Mouse (Mus musculus): ENCODE data around the gene Aqp2. TPM values are rescaled to one million over a fixed set of nuclear protein-coding genes. Genes with fewer than 3 reads are reported as not detected.

The Aqp2 gene
- polyA plus RNA-seq (2015; fragmentation: Nextera tagmentation; extraction: Ambion mirVana), result 662 and 798 TPM in 2 replicates

GRCm38 (mm10) chr15:99578802-99579485 is at the start of gene Aqp2:
Gene Aqp2 (plus strand): TSS chr15:99579055.
- 76% methylated on average over 26 of the region's 26 CpGs for WGBS
- DNase-seq (ENCODE audit: low spot score), result no peak
- H3K4me2 ChIP-seq (ENCODE audit: low read length), result peak within 1 kb of the TSS; percentile 23; the same call in 1 of the 2 replicates
- H3K36me3 ChIP-seq (ENCODE audit: insufficient read depth, low read length), result no peaks in the 10 kb centered on the region
- H3K9ac ChIP-seq (ENCODE audit: low read depth, low read length), result peak within 1 kb of the TSS; percentile 42
- H3K27ac ChIP-seq, result peak within 1 kb of the TSS; percentile 52; the same call in 1 of the 2 replicates
- no peak for TF ChIP-seq CTCF (IDR thresholded peaks at IDR 0.05; ENCODE audit: low read depth)
- H3K27me3 ChIP-seq (ENCODE audit: insufficient read depth, low read length), result peaks cover 18% of the 10 kb centered on the region
- H3K9me3 ChIP-seq (replicated peaks; ENCODE audit: low read length), result no peaks in the 10 kb centered on the region
- no peaks in the 10 kb centered on the region for H3K4me1 ChIP-seq (replicated peaks; ENCODE audit: insufficient read depth, low read length)
- peak within 1 kb of the TSS; percentile 17 for H3K4me3 ChIP-seq (replicated peaks; ENCODE audit: low read depth, low read length)
- ATAC-seq (replicated peaks; ENCODE audit: low FRiP score, low read depth), result peak; percentile 58; the same call in 1 of the 2 replicates

DNA sequence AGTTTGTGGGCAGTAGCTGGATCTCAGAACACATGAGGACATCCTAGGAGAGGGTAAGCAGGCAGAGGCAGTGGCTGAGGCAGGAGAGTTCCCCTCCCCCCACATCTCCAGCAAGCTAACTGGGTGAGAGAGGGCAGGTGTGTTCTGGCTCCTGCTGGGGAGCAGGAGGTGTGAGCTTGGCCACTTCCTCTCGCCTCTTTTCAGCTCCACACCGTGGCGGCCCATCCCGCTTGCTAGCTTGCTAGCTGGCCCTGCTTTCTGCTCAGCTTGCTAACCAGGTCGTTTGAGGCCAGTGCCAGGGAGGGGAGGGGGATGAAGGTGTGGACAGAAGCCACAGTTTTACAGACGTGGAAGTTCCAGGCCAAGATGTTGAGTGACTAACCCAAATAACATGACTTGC is 47.7 kb upstream of the Aqp2 start:
- H3K4me2 ChIP-seq (ENCODE audit: low read length), result no peak overlapping the region
- TF ChIP-seq CTCF (IDR thresholded peaks at IDR 0.05; ENCODE audit: low read depth), result no peak
- H3K4me3 ChIP-seq (replicated peaks; ENCODE audit: low read depth, low read length), result no peak overlapping the region
- no peaks in the 10 kb centered on the region for H3K4me1 ChIP-seq (replicated peaks; ENCODE audit: insufficient read depth, low read length)
- DNase-seq (ENCODE audit: low spot score) (no peak), ATAC-seq (replicated peaks; ENCODE audit: low FRiP score, low read depth) (no peak)
- no peaks in the 10 kb centered on the region for H3K36me3 ChIP-seq (ENCODE audit: insufficient read depth, low read length)
- H3K27ac ChIP-seq, result no peak overlapping the region
- H3K9ac ChIP-seq (ENCODE audit: low read depth, low read length), result no peak overlapping the region
- H3K9me3 ChIP-seq (replicated peaks; ENCODE audit: low read length), result no peaks in the 10 kb centered on the region
- H3K27me3 ChIP-seq (ENCODE audit: insufficient read depth, low read length), result no peaks in the 10 kb centered on the region
- 39% methylated on average over 6 of the region's 6 CpGs for WGBS

GRCm38 (mm10) chr15:99532023-99532422 is 46.8 kb upstream of the Aqp2 start:
- Histone ChIP-seq H3K4me2 (ENCODE audit: low read length) (no peak overlapping the region), H3K9ac (ENCODE audit: low read depth, low read length) (no peak overlapping the region), H3K36me3 (ENCODE audit: insufficient read depth, low read length) (no peaks in the 10 kb centered on the region), H3K27me3 (ENCODE audit: insufficient read depth, low read length) (no peaks in the 10 kb centered on the region), H3K27ac (no peak overlapping the region), H3K9me3 (replicated peaks; ENCODE audit: low read length) (no peaks in the 10 kb centered on the region), H3K4me1 (replicated peaks; ENCODE audit: insufficient read depth, low read length) (no peaks in the 10 kb centered on the region), H3K4me3 (replicated peaks; ENCODE audit: low read depth, low read length) (no peak overlapping the region)
- peak; percentile 86 for DNase-seq (ENCODE audit: low spot score)
- TF ChIP-seq CTCF (IDR thresholded peaks at IDR 0.05; ENCODE audit: low read depth), result peak; percentile 52
- WGBS, result 45% methylated on average over 3 of the region's 3 CpGs
- peak; percentile 82 for ATAC-seq (replicated peaks; ENCODE audit: low FRiP score, low read depth)

GRCm38 (mm10) chr15:99536889-99537862 is 41.7 kb upstream of the Aqp2 start:
- no peak for TF ChIP-seq CTCF (IDR thresholded peaks at IDR 0.05; ENCODE audit: low read depth)
- H3K4me3 ChIP-seq (replicated peaks; ENCODE audit: low read depth, low read length), result no peak overlapping the region
- no peak overlapping the region for H3K4me2 ChIP-seq (ENCODE audit: low read length)
- no peak overlapping the region for H3K9ac ChIP-seq (ENCODE audit: low read depth, low read length)
- no peaks in the 10 kb centered on the region for H3K27me3 ChIP-seq (ENCODE audit: insufficient read depth, low read length)
- 39% methylated on average over 11 of the region's 11 CpGs for WGBS
- H3K27ac ChIP-seq, result no peak overlapping the region
- DNase-seq (ENCODE audit: low spot score), result no peak
- no peaks in the 10 kb centered on the region for H3K4me1 ChIP-seq (replicated peaks; ENCODE audit: insufficient read depth, low read length)
- ATAC-seq (replicated peaks; ENCODE audit: low FRiP score, low read depth), result no peak
- no peaks in the 10 kb centered on the region for H3K9me3 ChIP-seq (replicated peaks; ENCODE audit: low read length)
- H3K36me3 ChIP-seq (ENCODE audit: insufficient read depth, low read length), result no peaks in the 10 kb centered on the region

DNA sequence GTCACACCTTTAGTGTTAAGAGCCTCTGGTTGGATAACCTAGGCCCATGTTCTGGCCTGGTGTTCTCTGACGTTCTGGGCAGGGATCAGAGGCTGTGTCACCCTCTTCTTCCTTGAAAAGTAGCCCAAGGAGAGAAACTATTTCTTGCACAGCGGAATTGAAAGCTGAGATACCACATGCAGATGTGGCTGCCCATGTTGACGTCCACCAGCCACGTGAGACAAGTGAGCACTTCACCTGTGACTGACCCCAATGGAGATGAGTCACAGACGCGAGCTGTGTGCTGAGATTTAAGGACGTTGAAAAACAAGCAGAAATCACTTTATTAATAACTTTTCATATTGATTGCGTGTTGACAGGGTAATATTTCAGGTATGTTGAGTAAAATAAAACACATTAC is 39.0 kb upstream of the Aqp2 start:
- no peak overlapping the region for H3K27ac ChIP-seq
- H3K27me3 ChIP-seq (ENCODE audit: insufficient read depth, low read length), result no peaks in the 10 kb centered on the region
- no peak for ATAC-seq (replicated peaks; ENCODE audit: low FRiP score, low read depth)
- no peak overlapping the region for H3K4me3 ChIP-seq (replicated peaks; ENCODE audit: low read depth, low read length)
- no peaks in the 10 kb centered on the region for H3K9me3 ChIP-seq (replicated peaks; ENCODE audit: low read length)
- no peak for TF ChIP-seq CTCF (IDR thresholded peaks at IDR 0.05; ENCODE audit: low read depth)
- H3K36me3 ChIP-seq (ENCODE audit: insufficient read depth, low read length), result no peaks in the 10 kb centered on the region
- no peak overlapping the region for H3K4me2 ChIP-seq (ENCODE audit: low read length)
- WGBS, result 63% methylated on average over 8 of the region's 8 CpGs
- H3K9ac ChIP-seq (ENCODE audit: low read depth, low read length), result no peak overlapping the region
- DNase-seq (ENCODE audit: low spot score), result no peak
- no peaks in the 10 kb centered on the region for H3K4me1 ChIP-seq (replicated peaks; ENCODE audit: insufficient read depth, low read length)

DNA sequence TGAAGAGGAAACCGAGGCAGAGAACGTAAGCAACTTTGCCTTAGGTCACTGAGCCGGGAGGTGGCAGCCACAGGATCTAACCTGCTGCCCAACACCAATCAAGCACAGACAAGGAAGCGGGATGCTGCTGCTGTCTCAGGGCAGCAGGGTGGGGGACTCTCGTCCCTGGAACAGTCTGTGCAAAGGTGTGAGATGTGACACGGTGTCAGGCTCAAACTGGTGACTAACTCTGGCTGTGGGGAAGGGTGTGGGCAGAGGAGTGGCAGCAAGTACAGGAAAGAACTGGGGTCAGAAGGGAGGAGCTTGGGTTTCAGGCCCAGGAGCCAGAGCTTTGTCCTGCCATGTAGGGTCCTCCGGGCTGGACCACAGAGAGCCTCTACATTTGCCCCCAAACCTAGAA is 34.8 kb upstream of the Aqp2 start:
- 40% methylated on average over 7 of the region's 7 CpGs for WGBS
- Histone ChIP-seq H3K9me3 (replicated peaks; ENCODE audit: low read length) (no peaks in the 10 kb centered on the region), H3K4me2 (ENCODE audit: low read length) (no peak overlapping the region), H3K27me3 (ENCODE audit: insufficient read depth, low read length) (no peaks in the 10 kb centered on the region), H3K9ac (ENCODE audit: low read depth, low read length) (no peak overlapping the region), H3K4me1 (replicated peaks; ENCODE audit: insufficient read depth, low read length) (no peaks in the 10 kb centered on the region), H3K36me3 (ENCODE audit: insufficient read depth, low read length) (no peaks in the 10 kb centered on the region), H3K4me3 (replicated peaks; ENCODE audit: low read depth, low read length) (no peak overlapping the region), H3K27ac (no peak overlapping the region)
- TF ChIP-seq CTCF (IDR thresholded peaks at IDR 0.05; ENCODE audit: low read depth), result no peak
- ATAC-seq (replicated peaks; ENCODE audit: low FRiP score, low read depth) (no peak), DNase-seq (ENCODE audit: low spot score) (no peak)
